Mouse (Mus musculus) layer of hippocampus, adult 9-10 months (tissue): ENCODE data around the gene 1810062G17Rik.
A peak's percentile ranks its signal among the peaks of the same experiment; 100 is the strongest.

Experiments
- DNase-seq: peaks from one replicate; pipeline ENCODE4 v3.0.0; 2022; ENCODE audit warnings: low spot score

The 1810062G17Rik gene

GRCm38 (mm10) chr3:36475532-36476087, at the start of gene 1810062G17Rik, which contains the start of gene Anxa5:
TSS of gene 1810062G17Rik (plus strand) at chr3:36475937.
TSS of gene Anxa5 (minus strand) at chr3:36475894.
- peak; percentile 82 for DNase-seq

DNA sequence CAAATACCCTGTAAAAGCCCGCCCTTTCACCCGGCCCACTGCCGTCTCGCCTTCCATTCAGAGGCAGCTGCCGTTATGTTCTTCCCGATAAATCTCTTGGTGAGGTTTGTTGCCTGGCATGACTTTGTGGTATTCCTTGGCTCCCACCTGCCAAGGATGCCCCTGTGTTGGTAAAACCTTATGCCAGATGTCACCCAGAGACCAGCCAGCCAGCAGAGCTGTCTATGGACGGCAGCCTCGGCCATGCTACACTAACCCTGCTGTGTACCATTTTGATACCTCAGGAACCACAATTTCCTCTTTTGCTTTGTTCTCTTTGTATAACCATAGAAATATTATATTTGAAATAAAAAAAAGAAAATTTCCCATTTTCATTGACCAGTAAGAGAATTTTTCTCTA, 48.4 kb upstream of the 1810062G17Rik start:
- no peak for DNase-seq

- no peak for DNase-seq
Measured at GRCm38 (mm10) chr3:36430360-36430759, 45.4 kb upstream of the 1810062G17Rik start.

DNA sequence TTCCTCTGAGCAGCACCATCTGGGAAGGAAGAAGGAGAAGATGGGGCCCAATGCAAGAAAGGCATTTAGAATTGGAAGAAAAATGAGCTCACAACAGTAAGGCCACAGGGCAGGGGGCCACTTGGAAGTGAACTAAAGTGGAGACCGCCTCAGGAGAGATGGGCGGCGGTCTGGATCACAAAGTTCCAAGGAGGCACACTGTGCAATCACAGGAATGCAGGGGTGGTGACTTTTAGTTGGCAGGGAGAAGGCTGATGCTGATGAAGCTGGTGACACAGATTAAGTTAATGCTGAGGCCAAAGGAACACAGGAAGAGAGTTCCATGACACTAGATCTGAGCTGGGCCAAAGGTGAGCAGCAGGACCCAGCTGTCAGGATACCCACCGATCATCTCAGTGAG, 35.5 kb upstream of the 1810062G17Rik start:
- no peak for DNase-seq

GRCm38 (mm10) chr3:36442426-36442825, 33.3 kb upstream of the 1810062G17Rik start:
- DNase-seq, result peak; percentile 31

GRCm38 (mm10) chr3:36446041-36446440, 29.7 kb upstream of the 1810062G17Rik start:
- no peak for DNase-seq

- no peak for DNase-seq
Measured at GRCm38 (mm10) chr3:36446506-36446905, 29.2 kb upstream of the 1810062G17Rik start.

- no peak for DNase-seq
Measured at GRCm38 (mm10) chr3:36446918-36447317, 28.8 kb upstream of the 1810062G17Rik start.

- DNase-seq, result no peak
Measured at GRCm38 (mm10) chr3:36449292-36450165, 26.2 kb upstream of the 1810062G17Rik start.

DNA sequence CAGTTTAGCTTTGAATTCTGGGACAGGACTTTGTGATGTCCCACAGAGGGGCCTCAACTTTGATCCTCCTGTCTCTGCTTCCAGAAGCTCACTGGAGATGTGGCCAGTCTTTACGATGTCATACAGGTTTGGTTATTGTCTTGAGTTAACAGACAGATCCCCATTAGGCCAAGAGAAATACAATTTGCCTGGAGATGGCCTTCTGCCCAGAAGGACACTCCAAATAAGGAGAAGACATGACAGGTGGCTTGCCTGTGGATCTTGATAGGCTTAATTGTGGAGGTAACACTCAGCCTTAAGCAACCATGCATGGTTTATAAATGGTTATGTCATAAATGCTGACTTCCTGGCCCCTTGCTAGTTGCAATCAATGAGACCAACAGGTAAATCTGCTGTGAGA, 23.2 kb upstream of the 1810062G17Rik start:
- no peak for DNase-seq

DNA sequence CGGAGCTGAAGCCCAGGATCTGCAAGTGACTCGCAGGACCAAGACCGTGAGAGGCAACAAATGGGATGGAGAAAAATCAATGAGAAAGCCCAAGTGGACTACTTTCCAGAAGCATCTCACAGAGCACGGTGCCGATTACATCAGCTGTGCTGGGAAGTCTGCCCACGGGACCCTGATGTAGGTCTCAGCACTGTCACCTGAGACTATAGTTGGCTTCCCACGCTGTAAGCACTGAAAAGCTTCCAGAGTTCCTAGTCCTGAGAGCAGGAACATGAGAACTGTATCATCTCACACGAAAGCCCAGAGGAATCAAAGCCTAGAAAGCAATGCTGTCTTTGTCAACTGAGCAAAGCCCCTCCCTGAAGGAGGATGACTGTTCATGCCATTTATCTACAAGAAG, 20.6 kb upstream of the 1810062G17Rik start:
- no peak for DNase-seq

DNA sequence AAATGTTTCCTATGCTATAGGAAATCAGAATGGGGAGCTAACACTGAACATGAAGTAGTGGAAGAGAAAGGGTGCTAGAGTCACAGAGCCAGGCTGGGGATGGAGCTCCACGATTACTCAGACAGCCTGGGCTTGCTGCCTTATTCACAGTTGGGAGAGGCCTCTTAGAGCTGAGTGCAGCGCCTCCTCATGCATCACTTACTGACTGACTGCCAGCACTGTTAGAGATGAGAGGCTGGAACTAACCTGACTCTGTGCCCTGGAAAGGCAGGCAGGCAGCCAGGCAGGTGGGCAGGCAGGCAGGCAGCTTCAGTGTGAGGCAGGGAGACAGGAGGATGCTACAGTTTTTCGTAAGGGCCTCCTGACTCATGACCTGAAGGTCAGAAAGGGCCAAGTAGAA, 20.2 kb upstream of the 1810062G17Rik start:
- DNase-seq, result no peak

GRCm38 (mm10) chr3:36460717-36461116, 15.0 kb upstream of the 1810062G17Rik start:
- no peak for DNase-seq

- no peak for DNase-seq
Measured at GRCm38 (mm10) chr3:36461819-36462218, 13.9 kb upstream of the 1810062G17Rik start.

DNA sequence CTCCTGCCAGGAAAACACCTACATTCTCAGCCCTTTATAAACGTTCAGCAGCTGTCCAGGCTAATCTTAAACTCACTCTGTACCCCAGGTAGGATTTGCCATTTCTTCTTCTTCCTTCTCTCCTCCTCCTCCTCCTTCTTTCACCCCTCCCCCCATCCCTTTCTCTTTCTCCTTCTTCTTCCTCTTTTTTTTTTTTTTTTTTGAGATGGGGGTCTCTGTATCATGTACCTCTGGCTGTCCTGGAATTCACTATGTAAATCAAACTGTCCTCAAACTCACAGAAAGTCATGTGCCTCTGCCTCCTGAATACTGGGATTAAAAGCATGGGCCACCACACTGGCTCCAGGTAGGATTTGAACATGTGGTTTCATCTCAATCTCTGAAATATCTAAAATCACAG, 13.4 kb upstream of the 1810062G17Rik start:
- DNase-seq, result no peak

DNA sequence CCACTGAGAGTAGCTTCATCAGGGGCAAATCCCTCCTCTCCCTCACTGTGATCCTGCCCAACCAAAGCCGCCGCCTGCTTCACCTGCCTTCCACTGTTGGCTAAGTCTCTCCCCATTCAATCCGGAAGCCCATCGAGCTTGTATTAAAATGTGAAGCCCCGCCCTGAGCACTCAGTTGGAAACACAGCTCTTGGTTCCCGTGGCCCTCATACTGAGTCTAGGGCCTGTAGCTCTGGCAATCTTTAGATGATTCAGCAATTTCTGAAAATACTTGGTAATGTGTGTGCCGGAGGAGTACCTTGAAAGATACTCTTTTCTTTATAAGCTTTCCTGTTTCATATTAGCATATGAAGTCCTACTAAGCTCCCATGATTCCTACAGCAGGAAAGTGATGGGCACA, 10.2 kb upstream of the 1810062G17Rik start:
- no peak for DNase-seq

- DNase-seq, result no peak
Measured at GRCm38 (mm10) chr3:36467632-36468031, 8.1 kb upstream of the 1810062G17Rik start.

GRCm38 (mm10) chr3:36468871-36469270, 6.9 kb upstream of the 1810062G17Rik start:
- DNase-seq, result no peak

DNA sequence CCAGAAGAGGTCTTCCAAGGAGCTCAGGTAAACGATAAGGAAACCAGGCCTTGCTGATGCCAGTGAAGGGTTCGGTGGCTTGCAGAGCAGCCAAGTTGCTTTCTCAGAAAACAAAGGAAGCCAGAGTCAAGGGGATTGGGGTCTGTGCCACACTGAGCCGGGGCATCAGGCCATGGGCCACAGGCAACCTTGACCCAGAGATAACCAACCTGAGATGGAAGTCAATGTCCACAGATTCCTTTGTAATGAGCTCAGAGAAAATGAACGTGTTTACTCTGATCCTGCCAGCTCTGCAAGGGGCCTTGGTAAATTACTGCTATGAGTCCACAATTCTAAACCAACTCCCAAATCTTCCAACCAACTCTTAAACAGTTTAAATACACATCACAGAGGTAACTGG, 3.9 kb upstream of the 1810062G17Rik start:
- no peak for DNase-seq

GRCm38 (mm10) chr3:36473222-36473621, 2.5 kb upstream of the 1810062G17Rik start:
- no peak for DNase-seq

DNA sequence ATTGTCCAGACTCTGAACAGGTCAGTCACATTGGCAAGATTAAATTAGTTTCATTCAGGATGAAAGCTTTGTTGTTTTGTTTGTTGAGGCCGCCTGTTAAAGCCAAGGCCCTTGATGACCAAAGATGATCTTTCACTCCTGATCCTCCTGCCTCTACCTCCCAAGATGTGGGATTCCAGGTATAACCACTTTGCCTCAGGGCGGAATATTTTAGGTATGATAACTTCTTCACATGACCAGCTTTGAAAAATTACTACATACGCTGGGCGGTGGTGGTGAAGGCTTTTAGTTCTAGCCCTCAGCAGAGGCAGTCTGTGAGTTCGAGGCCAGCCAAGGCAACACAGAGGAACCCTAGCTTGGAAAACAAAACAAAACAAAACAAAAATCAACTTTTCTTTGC, 1.3 kb upstream of the 1810062G17Rik start:
- no peak for DNase-seq

- DNase-seq, result no peak
Measured at GRCm38 (mm10) chr3:36474938-36475483, 726 bp upstream of the 1810062G17Rik start.
